Mouse (Mus musculus) MN1 (cell line): Measurements from ENCODE around the gene Sf3a2.
A peak's percentile ranks its signal among the peaks of the same experiment; 100 is the strongest.

Experiments used
- DNase-seq: peaks from one replicate; pipeline ENCODE4 v3.0.0-alpha.2; 2016; ENCODE audit warnings: low spot score

The Sf3a2 gene

GRCm38 (mm10) chr10:80775731-80776130 lies 22.3 kb upstream of the Sf3a2 start:
- DNase-seq, result peak; percentile 48

GRCm38 (mm10) chr10:80776358-80776869 lies 21.6 kb upstream of the Sf3a2 start:
- no peak for DNase-seq

GRCm38 (mm10) chr10:80777123-80777522 lies 20.9 kb upstream of the Sf3a2 start:
- no peak for DNase-seq

- DNase-seq, result no peak
Observed at GRCm38 (mm10) chr10:80779565-80779964, 18.4 kb upstream of the Sf3a2 start.

- DNase-seq, result no peak
Observed at GRCm38 (mm10) chr10:80784302-80784701, 13.7 kb upstream of the Sf3a2 start.

- DNase-seq, result no peak
Observed at GRCm38 (mm10) chr10:80784871-80785270, 13.1 kb upstream of the Sf3a2 start.

- no peak for DNase-seq
Observed at GRCm38 (mm10) chr10:80785963-80786362, 12.0 kb upstream of the Sf3a2 start.

- no peak for DNase-seq
Observed at GRCm38 (mm10) chr10:80787517-80787916, 10.5 kb upstream of the Sf3a2 start.

GRCm38 (mm10) chr10:80790761-80791404 lies 7.1 kb upstream of the Sf3a2 start:
- no peak for DNase-seq

- no peak for DNase-seq
Observed at GRCm38 (mm10) chr10:80791476-80792174, 6.4 kb upstream of the Sf3a2 start.

- peak; percentile 74 for DNase-seq
Observed at GRCm38 (mm10) chr10:80792175-80793032, 5.6 kb upstream of the Sf3a2 start.

- peak; percentile 61 for DNase-seq
Observed at GRCm38 (mm10) chr10:80793033-80793784, 4.8 kb upstream of the Sf3a2 start.

- DNase-seq, result no peak
Observed at GRCm38 (mm10) chr10:80793803-80794202, 4.2 kb upstream of the Sf3a2 start.

GRCm38 (mm10) chr10:80794750-80795149 lies 3.2 kb upstream of the Sf3a2 start:
- no peak for DNase-seq

GRCm38 (mm10) chr10:80796307-80796848 lies 1.6 kb upstream of the Sf3a2 start:
- DNase-seq, result peak; percentile 23

- DNase-seq, result no peak
Observed at GRCm38 (mm10) chr10:80797186-80798149, 530 bp upstream of the Sf3a2 start.

GRCm38 (mm10) chr10:80799070-80799566 lies 1.1 kb downstream of the Sf3a2 start:
- DNase-seq, result peak; percentile 56

GRCm38 (mm10) chr10:80802204-80802912 lies 4.4 kb downstream of the Sf3a2 start:
- DNase-seq, result no peak

GRCm38 (mm10) chr10:80802996-80803395 lies 5.0 kb downstream of the Sf3a2 start:
- no peak for DNase-seq
